Mouse (Mus musculus): Measurements from ENCODE around the gene Card14. TPM values are rescaled to one million over a fixed set of nuclear protein-coding genes. Genes with fewer than 3 reads are reported as not detected.

Card14 gene
- total RNA-seq, 1 experiment: 0.22 TPM

GRCm38 (mm10) chr11:119298917-119299316 lies 8.7 kb upstream of the Card14 start:
- Histone ChIP-seq H3K27ac (ENCODE audit: insufficient read depth, low read depth, low read length, poor library complexity, severe bottlenecking) (no peak overlapping the region), H3K9me3 (ENCODE audit: control insufficient read depth, insufficient read depth, low read depth, low read length) (no peaks in the 10 kb centered on the region), H3K4me1 (ENCODE audit: control insufficient read depth in 2 of 2, insufficient read depth in 2 of 2, low read length in 2 of 2, poor library complexity in 1 of 2) (peaks cover 2 to 4% of the 10 kb centered on the region in 2 experiments; a peak in 2 of 4 replicates), H3K4me3 (ENCODE audit: insufficient read depth in 1 of 2, low read depth in 1 of 2, low read length in 2 of 2, poor library complexity in 1 of 2, severe bottlenecking in 1 of 2) (peak overlapping the region; percentile 89 to 93), H3K36me3 (ENCODE audit: control insufficient read depth, insufficient read depth, low read length, poor library complexity, severe bottlenecking) (peaks cover 38% of the 10 kb centered on the region), H3K9ac (ENCODE audit: insufficient read depth, low read depth, low read length, poor library complexity, severe bottlenecking) (peak overlapping the region; percentile 97)
- TF ChIP-seq ZNF384 (IDR thresholded peaks at IDR 0.05; ENCODE audit: low read depth, low read length) (peak; percentile 59; the same call in 1 of the 2 replicates), ZC3H11A (IDR thresholded peaks at IDR 0.05; ENCODE audit: borderline replicate concordance, low read depth, low read length) (no peak)
- in situ Hi-C loops (cut with MboI; ENCODE audit: low sequenced_read_pairs in 2 of 2, unreplicated experiment in 2 of 2): no loop called here
- DNase-seq (ENCODE audit: low read depth, low spot score): no peak

- H3K36me3 ChIP-seq (ENCODE audit: control insufficient read depth, insufficient read depth, low read length, poor library complexity, severe bottlenecking): peaks cover 31% of the 10 kb centered on the region
- in situ Hi-C loops (cut with MboI; ENCODE audit: low sequenced_read_pairs in 2 of 2, unreplicated experiment in 2 of 2): no loop called here
- TF ChIP-seq ZNF384 (IDR thresholded peaks at IDR 0.05; ENCODE audit: low read depth, low read length): no peak
- peak; percentile 100 for TF ChIP-seq CHD2 (IDR thresholded peaks at IDR 0.05; ENCODE audit: low read depth, low read length)
- no peak for TF ChIP-seq ZC3H11A (IDR thresholded peaks at IDR 0.05; ENCODE audit: borderline replicate concordance, low read depth, low read length)
- TF ChIP-seq HCFC1 (IDR thresholded peaks at IDR 0.05; ENCODE audit: borderline replicate concordance, insufficient read depth, low read length): peak; percentile 83
- TF ChIP-seq MAFK (IDR thresholded peaks at IDR 0.05; ENCODE audit: insufficient read depth, low read depth, low read length): no peak
- H3K4me3 ChIP-seq (ENCODE audit: insufficient read depth in 1 of 2, low read depth in 1 of 2, low read length in 2 of 2, poor library complexity in 1 of 2, severe bottlenecking in 1 of 2): peak within 1 kb of the TSS; percentile 89 to 93
- H3K27ac ChIP-seq (ENCODE audit: insufficient read depth, low read depth, low read length, poor library complexity, severe bottlenecking): peak within 1 kb of the TSS; percentile 76
- peak; percentile 95 for DNase-seq (ENCODE audit: low read depth, low spot score)
- peak within 1 kb of the TSS; percentile 97 for H3K9ac ChIP-seq (ENCODE audit: insufficient read depth, low read depth, low read length, poor library complexity, severe bottlenecking)
- no peaks in the 10 kb centered on the region for H3K9me3 ChIP-seq (ENCODE audit: control insufficient read depth, insufficient read depth, low read depth, low read length)
- H3K4me1 ChIP-seq (ENCODE audit: control insufficient read depth in 2 of 2, insufficient read depth in 2 of 2, low read length in 2 of 2, poor library complexity in 1 of 2): peaks cover 2 to 4% of the 10 kb centered on the region in 2 experiments; a peak in 2 of 4 replicates
Measured at GRCm38 (mm10) chr11:119299391-119300245, 8.0 kb upstream of the Card14 start, which contains the start of gene Eif4a3. TSS of gene Eif4a3 (minus strand) at chr11:119300089.

GRCm38 (mm10) chr11:119300246-119300935 lies 7.2 kb upstream of the Card14 start:
- in situ Hi-C loops (cut with MboI; ENCODE audit: low sequenced_read_pairs in 2 of 2, unreplicated experiment in 2 of 2): no loop called here

GRCm38 (mm10) chr11:119300986-119301385 lies 6.6 kb upstream of the Card14 start:
- Histone ChIP-seq H3K9ac (ENCODE audit: insufficient read depth, low read depth, low read length, poor library complexity, severe bottlenecking) (no peak overlapping the region), H3K36me3 (ENCODE audit: control insufficient read depth, insufficient read depth, low read length, poor library complexity, severe bottlenecking) (peaks cover 19% of the 10 kb centered on the region), H3K27ac (ENCODE audit: insufficient read depth, low read depth, low read length, poor library complexity, severe bottlenecking) (no peak overlapping the region), H3K9me3 (ENCODE audit: control insufficient read depth, insufficient read depth, low read depth, low read length) (no peaks in the 10 kb centered on the region), H3K4me1 (ENCODE audit: control insufficient read depth in 2 of 2, insufficient read depth in 2 of 2, low read length in 2 of 2, poor library complexity in 1 of 2) (peaks cover 2 to 6% of the 10 kb centered on the region in 2 experiments; a peak in 2 of 4 replicates), H3K4me3 (ENCODE audit: insufficient read depth in 1 of 2, low read depth in 1 of 2, low read length in 2 of 2, poor library complexity in 1 of 2, severe bottlenecking in 1 of 2) (peak overlapping the region in 1 of 2 experiments; percentile 64; a peak in 1 of 4 replicates)
- no peak for TF ChIP-seq ZC3H11A (IDR thresholded peaks at IDR 0.05; ENCODE audit: borderline replicate concordance, low read depth, low read length)
- no peak for TF ChIP-seq ZNF384 (IDR thresholded peaks at IDR 0.05; ENCODE audit: low read depth, low read length)
- TF ChIP-seq CHD2 (IDR thresholded peaks at IDR 0.05; ENCODE audit: low read depth, low read length): no peak
- no peak for TF ChIP-seq HCFC1 (IDR thresholded peaks at IDR 0.05; ENCODE audit: borderline replicate concordance, insufficient read depth, low read length)
- no peak for TF ChIP-seq MAFK (IDR thresholded peaks at IDR 0.05; ENCODE audit: insufficient read depth, low read depth, low read length)
- in situ Hi-C loops (cut with MboI; ENCODE audit: low sequenced_read_pairs in 2 of 2, unreplicated experiment in 2 of 2): no loop called here
- no peak for DNase-seq (ENCODE audit: low read depth, low spot score)

More at GRCm38 (mm10) chr11:119300246-119300935, 7.2 kb upstream of the Card14 start:
- TF ChIP-seq MAFK (IDR thresholded peaks at IDR 0.05; ENCODE audit: insufficient read depth, low read depth, low read length) (no peak), ZC3H11A (IDR thresholded peaks at IDR 0.05; ENCODE audit: borderline replicate concordance, low read depth, low read length) (no peak), HCFC1 (IDR thresholded peaks at IDR 0.05; ENCODE audit: borderline replicate concordance, insufficient read depth, low read length) (no peak), CHD2 (IDR thresholded peaks at IDR 0.05; ENCODE audit: low read depth, low read length) (no peak), ZNF384 (IDR thresholded peaks at IDR 0.05; ENCODE audit: low read depth, low read length) (no peak)
- H3K9me3 ChIP-seq (ENCODE audit: control insufficient read depth, insufficient read depth, low read depth, low read length): no peaks in the 10 kb centered on the region
- peak overlapping the region; percentile 93 for H3K9ac ChIP-seq (ENCODE audit: insufficient read depth, low read depth, low read length, poor library complexity, severe bottlenecking)
- DNase-seq (ENCODE audit: low read depth, low spot score): no peak
- peak overlapping the region; percentile 64 to 93 for H3K4me3 ChIP-seq (ENCODE audit: insufficient read depth in 1 of 2, low read depth in 1 of 2, low read length in 2 of 2, poor library complexity in 1 of 2, severe bottlenecking in 1 of 2)
- H3K4me1 ChIP-seq (ENCODE audit: control insufficient read depth in 2 of 2, insufficient read depth in 2 of 2, low read length in 2 of 2, poor library complexity in 1 of 2): peaks cover 2 to 6% of the 10 kb centered on the region in 2 experiments; a peak in 2 of 4 replicates
- H3K27ac ChIP-seq (ENCODE audit: insufficient read depth, low read depth, low read length, poor library complexity, severe bottlenecking): peak overlapping the region; percentile 51; the same call in 1 of the 2 replicates
- H3K36me3 ChIP-seq (ENCODE audit: control insufficient read depth, insufficient read depth, low read length, poor library complexity, severe bottlenecking): peaks cover 25% of the 10 kb centered on the region
